Comparison of ENCODE assay signal across 8 mouse cellular contexts in the genomic region with DNA sequence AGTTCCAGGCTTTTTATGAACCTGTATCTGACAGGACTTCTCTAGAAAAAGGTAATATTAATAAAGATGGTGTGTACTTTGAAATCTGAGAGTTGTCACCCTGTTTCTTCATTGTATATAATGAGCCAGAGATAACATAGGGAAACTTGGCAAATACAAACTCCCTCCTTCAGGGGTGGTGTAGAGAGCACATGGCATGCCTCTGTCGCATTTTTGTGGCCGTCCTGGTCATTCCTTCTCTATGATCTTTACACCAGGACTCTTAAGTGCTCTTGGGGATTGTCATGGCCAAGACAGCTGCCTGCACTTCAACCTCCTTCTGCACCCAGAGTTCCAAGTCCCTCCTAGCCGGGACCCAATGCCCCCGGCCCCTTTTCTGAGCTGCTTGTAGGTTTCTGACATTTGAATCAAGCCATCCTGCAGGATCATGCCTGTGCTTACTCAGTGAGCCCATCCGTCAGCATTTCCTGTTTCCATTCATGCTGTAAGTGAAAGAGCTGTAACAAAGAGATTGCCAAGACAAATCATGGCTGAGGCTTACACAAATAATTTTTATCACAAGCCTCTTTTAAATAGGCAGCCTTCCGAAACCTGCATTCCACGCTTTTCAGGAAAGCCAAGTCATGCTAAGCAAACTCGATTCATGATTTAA.
DNase-seq lines count a peak whose midpoint lies in the region; ATAC-seq and TF ChIP-seq lines count a peak whose summit lies in the region.

No protein-coding gene starts in this region.

- peak overlapping the region; percentile 39 for H3K4me2 ChIP-seq in heart, embryonic 13.5 days
- H3K4me2 ChIP-seq in stomach, postnatal 0 days (replicated peaks; ENCODE audit: low read depth) = peak overlapping the region; percentile 43

- peak overlapping the region; percentile 87 for H3K27ac ChIP-seq in heart, embryonic 13.5 days (replicated peaks)
- H3K27ac ChIP-seq in limb, embryonic 10.5 days = peak overlapping the region; percentile 26; the same call in 1 of the 2 replicates
- peak overlapping the region; percentile 81 for H3K27ac ChIP-seq in stomach, postnatal 0 days (replicated peaks)

- peak; percentile 32 for DNase-seq in thymus, postnatal 0 days (ENCODE audit: low spot score)
- DNase-seq in thymus, postnatal 14 days = no peak
- no peak for DNase-seq in limb, embryonic 10.5 days (ENCODE audit: low spot score)
- DNase-seq in stomach, postnatal 0 days (ENCODE audit: low spot score) = peak; percentile 20
- DNase-seq in cerebellum, postnatal 36 days = no peak
- no peak for DNase-seq in embryo, embryonic 10.5 days (ENCODE audit: low spot score)

- H3K27me3 ChIP-seq in heart, embryonic 13.5 days (replicated peaks) = no peaks in the 10 kb centered on the region
- H3K27me3 ChIP-seq in limb, embryonic 10.5 days (ENCODE audit: low read depth, poor library complexity, severe bottlenecking) = no peaks in the 10 kb centered on the region
- no peaks in the 10 kb centered on the region for H3K27me3 ChIP-seq in stomach, postnatal 0 days (ENCODE audit: control insufficient read depth, insufficient read depth, low read length)

- no peak overlapping the region for H3K4me3 ChIP-seq in heart, embryonic 13.5 days
- no peak overlapping the region for H3K4me3 ChIP-seq in limb, embryonic 10.5 days
- H3K4me3 ChIP-seq in stomach, postnatal 0 days (ENCODE audit: low read depth, low read length) = no peak overlapping the region

- H3K9ac ChIP-seq in heart, embryonic 13.5 days = peak overlapping the region; percentile 44
- H3K9ac ChIP-seq in stomach, postnatal 0 days (ENCODE audit: low read length) = no peak overlapping the region

- peaks cover 8% of the 10 kb centered on the region for H3K36me3 ChIP-seq in heart, embryonic 13.5 days
- H3K36me3 ChIP-seq in limb, embryonic 10.5 days = peaks cover 3% of the 10 kb centered on the region; the same call in 1 of the 2 replicates
- H3K36me3 ChIP-seq in stomach, postnatal 0 days (ENCODE audit: control insufficient read depth, insufficient read depth, low read length) = no peaks in the 10 kb centered on the region

- TF ChIP-seq EP300 in stomach, postnatal 0 days (optimal IDR thresholded peaks at IDR 0.05) = no peak

- WGBS in heart, embryonic 13.5 days = 38% methylated on average over 8 of the region's 8 CpGs
- 77% methylated on average over 8 of the region's 8 CpGs for WGBS in limb, embryonic 10.5 days
- WGBS in stomach, postnatal 0 days = 15% methylated on average over 8 of the region's 8 CpGs

- no peak for TF ChIP-seq CTCF in stomach, postnatal 0 days (IDR thresholded peaks at IDR 0.05; ENCODE audit: low read depth)

- ATAC-seq in heart, embryonic 13.5 days (ENCODE audit: extremely low read depth, insufficient number of reproducible peaks, low FRiP score, low TSS enrichment) = no peak; the same call in 1 of the 2 replicates
- ATAC-seq in stomach, postnatal 0 days (ENCODE audit: low FRiP score, low TSS enrichment) = peak; percentile 73
- ATAC-seq in frontal cortex, adult (ENCODE audit: low TSS enrichment) = no peak

- H3K4me1 ChIP-seq in heart, embryonic 13.5 days = peaks cover 33% of the 10 kb centered on the region
- no peaks in the 10 kb centered on the region for H3K4me1 ChIP-seq in limb, embryonic 10.5 days
- no peaks in the 10 kb centered on the region for H3K4me1 ChIP-seq in stomach, postnatal 0 days (replicated peaks; ENCODE audit: control insufficient read depth, insufficient read depth)

- H3K9me3 ChIP-seq in heart, embryonic 13.5 days = no peaks in the 10 kb centered on the region
- no peaks in the 10 kb centered on the region for H3K9me3 ChIP-seq in limb, embryonic 10.5 days (replicated peaks)
- no peaks in the 10 kb centered on the region for H3K9me3 ChIP-seq in stomach, postnatal 0 days (ENCODE audit: control insufficient read depth, low read length)

Comparison
In these comparisons a context has a peak if more than half of its experiments do, and no peak if none do; other contexts are left out.
1. DNase-seq: peak in thymus, postnatal 0 days (single experiment) and stomach, postnatal 0 days (single experiment); none in thymus, postnatal 14 days (single experiment), limb, embryonic 10.5 days (single experiment), cerebellum, postnatal 36 days (0 of 2) and embryo, embryonic 10.5 days (single experiment).
2. H3K27ac ChIP-seq: peak in every context shown above with its lines; median percentile 87 in heart, embryonic 13.5 days; 81 in stomach, postnatal 0 days; 26 in limb, embryonic 10.5 days.